Mouse (Mus musculus): ENCODE data around the gene Tbcel. TPM values are rescaled to one million over a fixed set of nuclear protein-coding genes. Genes with fewer than 3 reads are reported as not detected.

Tbcel gene
- total and polyA plus RNA-seq, 3 experiments, result 13.8 to 39.8 (median 20.4) TPM

DNA sequence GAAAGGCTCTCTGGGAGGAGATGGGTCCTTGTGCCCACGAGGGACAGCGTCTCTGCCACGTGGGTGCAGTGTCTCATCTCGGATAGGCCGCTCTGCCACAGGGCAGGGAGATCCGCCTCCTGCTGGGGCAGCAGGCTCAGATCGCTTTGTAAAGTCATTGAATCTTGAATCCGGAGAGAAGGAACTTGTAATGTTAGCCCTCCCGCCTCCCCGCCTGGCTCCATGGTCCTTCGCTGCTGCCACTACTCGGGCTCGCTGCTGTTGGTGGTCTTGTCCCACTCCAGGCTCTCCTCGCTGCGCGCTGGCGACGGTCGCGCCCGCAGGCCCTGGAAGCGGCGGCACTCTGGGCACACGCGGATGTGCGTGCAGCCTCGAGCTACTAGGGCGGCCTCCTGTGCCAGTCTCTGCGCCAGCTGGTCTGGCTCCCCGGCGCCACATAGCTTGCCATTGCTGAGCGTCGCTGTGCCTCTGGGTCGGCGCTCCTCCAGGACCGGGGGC lies 13.0 kb upstream of the Tbcel start:
- no peaks in the 10 kb centered on the region for H3K4me1 ChIP-seq (ENCODE audit: control insufficient read depth in 1 of 2, insufficient read depth in 2 of 2, low read length in 2 of 2)
- H3K9ac ChIP-seq (ENCODE audit: control insufficient read depth, low read depth, low read length, poor library complexity, severe bottlenecking), result no peak overlapping the region
- no peaks in the 10 kb centered on the region for H3K79me2 ChIP-seq (ENCODE audit: control insufficient read depth, insufficient read depth, low read length, poor library complexity)
- H3K36me3 ChIP-seq (ENCODE audit: control insufficient read depth in 1 of 2, insufficient read depth in 2 of 2, low read length in 2 of 2), result no peaks in the 10 kb centered on the region
- H3K27ac ChIP-seq (ENCODE audit: control insufficient read depth, low read depth, low read length), result no peak overlapping the region
- H3K4me3 ChIP-seq (ENCODE audit: control insufficient read depth in 1 of 2, insufficient read depth in 1 of 2, low read depth in 2 of 2, low read length in 2 of 2), result no peak overlapping the region
- TF ChIP-seq POLR2A (IDR thresholded peaks at IDR 0.05; ENCODE audit: control insufficient read depth in 1 of 2, insufficient read depth in 1 of 2, low read depth in 1 of 2, low read length in 2 of 2, poor library complexity in 1 of 2), result no peak
- no peaks in the 10 kb centered on the region for H3K27me3 ChIP-seq (ENCODE audit: control insufficient read depth in 1 of 2, insufficient read depth in 2 of 2, low read length in 2 of 2)
- no peaks in the 10 kb centered on the region for H3K9me3 ChIP-seq (replicated peaks; ENCODE audit: insufficient read depth, low read length)
- no peak for DNase-seq (ENCODE audit: low read depth, low spot score)

DNA sequence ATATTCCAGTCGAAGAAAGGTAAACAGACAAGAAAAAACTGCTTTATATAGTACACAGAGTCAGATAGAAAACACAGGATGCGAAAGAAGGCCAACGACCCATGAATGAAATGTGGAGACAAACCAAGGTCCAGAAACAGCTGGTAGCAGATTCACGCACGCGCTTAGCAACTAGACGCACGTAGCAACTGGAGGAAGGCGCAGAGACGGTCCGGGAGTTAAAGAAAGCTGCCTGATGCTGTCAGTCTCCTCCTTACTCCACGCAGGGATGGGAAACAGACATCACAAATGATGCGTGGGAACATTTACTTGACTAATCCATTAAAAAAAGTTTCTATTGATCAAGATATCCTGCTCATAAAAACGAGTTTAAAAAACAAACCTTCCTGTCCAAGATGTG lies 10.6 kb upstream of the Tbcel start:
- no peaks in the 10 kb centered on the region for H3K36me3 ChIP-seq (ENCODE audit: control insufficient read depth in 1 of 2, insufficient read depth in 2 of 2, low read length in 2 of 2)
- no peaks in the 10 kb centered on the region for H3K4me1 ChIP-seq (ENCODE audit: control insufficient read depth in 1 of 2, insufficient read depth in 2 of 2, low read length in 2 of 2)
- no peak for TF ChIP-seq E2F4 (IDR thresholded peaks at IDR 0.05; ENCODE audit: borderline replicate concordance, low read depth, low read length)
- no peak for DNase-seq (ENCODE audit: low read depth, low spot score)
- H3K9me3 ChIP-seq (replicated peaks; ENCODE audit: insufficient read depth, low read length), result no peaks in the 10 kb centered on the region
- no peaks in the 10 kb centered on the region for H3K27me3 ChIP-seq (ENCODE audit: control insufficient read depth in 1 of 2, insufficient read depth in 2 of 2, low read length in 2 of 2)
- H3K79me2 ChIP-seq (ENCODE audit: control insufficient read depth, insufficient read depth, low read length, poor library complexity), result no peaks in the 10 kb centered on the region
- no peak overlapping the region for H3K9ac ChIP-seq (ENCODE audit: control insufficient read depth, low read depth, low read length, poor library complexity, severe bottlenecking)
- no peak overlapping the region for H3K27ac ChIP-seq (ENCODE audit: control insufficient read depth, low read depth, low read length)
- H3K4me3 ChIP-seq (ENCODE audit: control insufficient read depth in 1 of 2, insufficient read depth in 1 of 2, low read depth in 2 of 2, low read length in 2 of 2), result no peak overlapping the region

DNA sequence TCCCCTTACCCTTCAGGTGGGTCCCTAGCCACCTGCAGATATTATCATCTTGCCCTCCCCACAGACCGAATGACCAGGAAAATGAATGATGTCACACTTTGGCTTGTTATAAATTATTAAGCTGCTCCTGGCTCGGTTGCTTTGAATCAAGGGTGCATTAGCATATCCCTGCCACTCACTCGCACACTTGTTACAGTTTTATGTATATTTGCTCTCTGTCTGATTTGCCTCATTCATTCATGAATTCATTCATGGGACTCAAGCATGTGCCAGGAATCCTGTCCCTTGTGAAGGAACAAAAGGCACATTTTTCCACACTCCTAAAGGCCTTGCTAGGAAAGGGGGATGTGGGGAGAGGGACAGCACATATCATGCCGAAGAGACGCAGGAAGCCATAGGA lies 5.5 kb upstream of the Tbcel start:
- no peak for DNase-seq (ENCODE audit: low read depth, low spot score)
- H3K9me3 ChIP-seq (replicated peaks; ENCODE audit: insufficient read depth, low read length), result no peaks in the 10 kb centered on the region
- no peaks in the 10 kb centered on the region for H3K27me3 ChIP-seq (ENCODE audit: control insufficient read depth in 1 of 2, insufficient read depth in 2 of 2, low read length in 2 of 2)
- H3K9ac ChIP-seq (ENCODE audit: control insufficient read depth, low read depth, low read length, poor library complexity, severe bottlenecking), result no peak overlapping the region
- H3K27ac ChIP-seq (ENCODE audit: control insufficient read depth, low read depth, low read length), result no peak overlapping the region
- TF ChIP-seq MAZ (IDR thresholded peaks at IDR 0.05; ENCODE audit: low read depth, low read length) (no peak), TBP (IDR thresholded peaks at IDR 0.05; ENCODE audit: low read depth, low read length) (no peak), CTCF (IDR thresholded peaks at IDR 0.05 in 2 of 3, conservative IDR thresholded peaks at IDR 0.05 in 1 of 3; ENCODE audit: control insufficient read depth in 1 of 3, insufficient read depth in 1 of 3, low read depth in 2 of 3, low read length in 3 of 3, poor library complexity in 1 of 3, severe bottlenecking in 1 of 3) (no peak), POLR2AphosphoS2 (IDR thresholded peaks at IDR 0.05; ENCODE audit: low read length) (no peak), BHLHE40 (IDR thresholded peaks at IDR 0.05; ENCODE audit: borderline replicate concordance, low read depth, low read length) (no peak), UBTF (IDR thresholded peaks at IDR 0.05; ENCODE audit: borderline replicate concordance, insufficient read depth, low read depth, low read length) (no peak), TAL1 (IDR thresholded peaks at IDR 0.05; ENCODE audit: low read length) (no peak), SMC3 (IDR thresholded peaks at IDR 0.05; ENCODE audit: low read depth, low read length) (no peak), RAD21 (IDR thresholded peaks at IDR 0.05; ENCODE audit: low read depth, low read length) (no peak), GABPA (IDR thresholded peaks at IDR 0.05; ENCODE audit: low read depth, low read length) (no peak), HCFC1 (IDR thresholded peaks at IDR 0.05; ENCODE audit: low read depth, low read length) (no peak), NELFE (IDR thresholded peaks at IDR 0.05; ENCODE audit: low read depth, low read length) (no peak), MAX (IDR thresholded peaks at IDR 0.05; ENCODE audit: low read length) (no peak), KAT2A (conservative IDR thresholded peaks at IDR 0.05; ENCODE audit: low read depth, low read length) (no peak)
- H3K4me1 ChIP-seq (ENCODE audit: control insufficient read depth in 1 of 2, insufficient read depth in 2 of 2, low read length in 2 of 2), result peaks cover 0 to 3% of the 10 kb centered on the region in 2 experiments; a peak in 1 of 4 replicates
- H3K79me2 ChIP-seq (ENCODE audit: control insufficient read depth, insufficient read depth, low read length, poor library complexity), result no peaks in the 10 kb centered on the region
- no peaks in the 10 kb centered on the region for H3K36me3 ChIP-seq (ENCODE audit: control insufficient read depth in 1 of 2, insufficient read depth in 2 of 2, low read length in 2 of 2)
- no peak overlapping the region for H3K4me3 ChIP-seq (ENCODE audit: control insufficient read depth in 1 of 2, insufficient read depth in 1 of 2, low read depth in 2 of 2, low read length in 2 of 2)

Data from MEL (cell line).